In the genomic region with DNA sequence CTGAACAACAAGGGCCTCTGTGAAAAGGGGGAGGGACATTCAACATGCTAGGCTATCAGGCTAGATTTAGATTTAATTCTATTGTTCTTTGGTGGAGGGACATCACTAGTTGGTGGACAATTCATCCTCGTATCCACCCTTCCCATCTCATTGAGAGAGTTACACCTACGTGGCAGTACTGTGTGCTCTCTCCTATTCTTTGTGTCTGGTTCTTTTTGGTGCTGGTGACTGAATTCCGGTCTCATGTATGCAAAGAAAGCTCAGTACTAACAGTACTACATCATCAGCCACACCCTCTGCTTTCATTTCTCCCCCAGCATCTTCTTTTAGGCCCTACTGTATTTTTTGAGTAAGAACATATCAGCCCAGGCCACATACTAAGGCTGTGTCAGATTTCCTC, we compare ENCODE assay signal across 23 mouse cellular contexts.
DNase-seq lines count a peak whose midpoint lies in the region; ATAC-seq lines count a peak whose summit lies in the region.
"Had no signal": no experiment of that assay in that cellular context is flagged by ENCODE, and none has a peak within 500 bp of the region (broad histone marks: within the 10 kb centered on the region; RNA-seq: fewer than 3 reads in every experiment).

No protein-coding gene starts in this region.

- DNase-seq in T-cell, adult 2 months (ENCODE audit: low spot score) = peak; percentile 19
- peak; percentile 43 for DNase-seq in induced T-regulatory cell, adult 2 months (ENCODE audit: low read depth)
- DNase-seq in naive thymus-derived CD4-positive, alpha-beta T cell, adult 2 months (ENCODE audit: low read depth) = peak; percentile 38
- DNase-seq in kidney, adult 8-10 months = no peak
- no peak for DNase-seq in layer of hippocampus, adult 11-12 months (ENCODE audit: low spot score)
- no peak for DNase-seq in lung, postnatal 10 days
- no peak for DNase-seq in testis, postnatal 10 days (ENCODE audit: low spot score)
- DNase-seq: adrenal gland, postnatal 10 days; adrenal gland, postnatal 36 days; cerebellum, adult 11 months; cerebellum, adult 2 months; cerebellum, adult 9-11 months; cerebellum, postnatal 36 days; embryo, embryonic 11 days; gastrocnemius, adult 2 months; gastrocnemius, postnatal 25 days; heart, adult 18-20 months; heart, postnatal 10 days; heart, postnatal 36 days had no signal

- peak; percentile 37 for ATAC-seq in CD4-positive, CD25-positive, alpha-beta regulatory T cell, adult 4 months
- ATAC-seq: forebrain, embryonic 13.5 days; forebrain, embryonic 16.5 days; intestine, embryonic 16.5 days had no signal

Comparison
In these comparisons a context has a peak if more than half of its experiments do, and no peak if none do; other contexts are left out.
1. DNase-seq: peak in T-cell, adult 2 months (single experiment), induced T-regulatory cell, adult 2 months (single experiment) and naive thymus-derived CD4-positive, alpha-beta T cell, adult 2 months (single experiment); none in kidney, adult 8-10 months (0 of 2), layer of hippocampus, adult 11-12 months (single experiment), lung, postnatal 10 days (single experiment) and testis, postnatal 10 days (single experiment).